Mouse (Mus musculus) regulatory T cell (primary cell): ENCODE results near the gene Tead1.

Source experiments
- in situ Hi-C: fragments of 300-600 bp; cut with MboI, MseI; formaldehyde crosslinking; loops from one replicate; pipeline ENCODE4 v1.15.1; 2025; ENCODE audit warnings: high pct_unique_total_duplicates

The Tead1 gene

GRCm38 (mm10) chr7:112679171-112679512 is at the start of gene Tead1:
Tead1 (plus strand) TSS chr7:112679318.
- in situ Hi-C loops = no loop called here

DNA sequence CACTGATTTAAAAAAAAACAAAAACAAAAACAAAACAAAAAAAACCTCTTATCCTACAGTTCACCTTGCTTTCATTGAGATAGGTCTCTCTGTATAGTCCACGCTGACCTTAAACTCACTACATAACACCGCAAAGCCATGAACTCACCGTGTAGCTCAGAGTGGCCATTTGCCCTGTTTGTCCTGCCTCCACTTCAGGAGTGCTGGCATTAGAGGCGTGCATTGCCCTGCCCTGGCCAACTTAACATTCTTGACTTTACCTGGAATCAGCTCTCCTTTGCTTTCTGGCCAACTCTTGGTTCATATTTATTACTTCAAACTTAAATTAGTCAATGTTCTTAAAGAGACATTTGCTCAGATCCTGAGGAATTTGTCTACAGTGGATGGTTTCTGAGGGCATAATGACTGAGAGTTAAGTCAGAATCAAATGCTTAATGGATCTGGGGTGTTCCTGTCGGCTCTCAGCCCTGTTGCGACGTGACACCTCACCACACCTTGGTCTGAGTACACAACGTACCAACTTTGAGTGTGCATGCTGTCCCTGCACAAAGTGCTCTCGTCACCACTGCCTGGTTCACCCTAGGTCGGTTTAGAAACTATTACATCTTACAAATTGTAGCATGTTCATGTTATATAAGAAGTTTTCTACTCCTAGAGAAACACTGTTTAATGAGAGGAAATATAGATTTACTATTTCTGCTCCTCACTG is 44.5 kb upstream of the Tead1 start:
- in situ Hi-C loops = no loop called here

DNA sequence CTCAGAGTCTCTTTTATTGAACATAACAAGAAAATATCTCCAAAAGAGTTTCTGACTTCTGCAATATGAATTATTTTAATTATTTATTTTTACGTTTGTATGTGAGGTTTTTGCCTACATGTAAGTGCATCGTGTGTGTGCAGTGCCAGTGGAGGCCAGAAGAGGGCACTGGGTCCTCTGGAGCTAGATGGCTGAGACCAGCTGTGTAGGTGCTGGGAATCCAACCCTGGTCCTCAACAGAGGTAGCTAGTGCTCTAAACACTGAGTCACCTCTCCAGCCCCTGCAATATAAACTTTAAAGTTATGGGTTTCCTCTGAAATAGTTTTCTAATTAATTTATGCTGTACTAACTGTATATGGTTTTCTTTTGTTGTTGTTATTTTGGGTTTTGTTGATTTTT is 43.2 kb upstream of the Tead1 start:
- in situ Hi-C loops = no loop called here

DNA sequence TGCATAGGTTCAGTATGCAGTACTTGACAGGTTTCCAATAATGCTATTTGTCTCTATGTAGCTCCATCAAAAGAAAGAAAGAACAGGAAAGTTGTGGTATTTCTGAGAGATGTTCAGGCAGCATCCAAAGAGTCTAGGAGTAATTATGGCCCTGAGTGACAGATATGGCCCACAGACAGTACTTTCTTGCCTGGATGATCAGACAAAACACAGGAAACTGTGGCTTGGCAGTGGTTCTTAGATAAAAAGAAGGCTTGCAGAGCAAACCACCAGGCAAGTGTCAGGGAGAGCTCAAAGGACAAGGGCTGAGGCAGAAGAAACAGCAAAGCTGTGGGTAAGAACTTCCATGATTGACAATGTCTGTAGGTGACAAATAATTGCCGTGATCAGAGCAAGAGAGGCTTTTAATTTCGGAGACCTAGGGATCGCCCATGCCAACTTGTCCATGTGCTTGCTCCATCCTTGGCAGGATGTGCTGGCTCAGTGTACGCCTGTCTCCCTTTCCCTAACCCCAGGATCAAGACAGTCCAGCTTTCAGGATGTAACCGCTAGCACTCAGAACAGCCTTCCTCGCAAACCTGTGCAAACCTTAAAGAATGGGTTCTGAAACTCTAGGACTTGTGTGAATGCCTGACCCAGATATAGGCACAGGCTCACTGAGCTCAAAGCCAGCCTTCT is 35.1 kb upstream of the Tead1 start:
- in situ Hi-C loops = no loop called here

DNA sequence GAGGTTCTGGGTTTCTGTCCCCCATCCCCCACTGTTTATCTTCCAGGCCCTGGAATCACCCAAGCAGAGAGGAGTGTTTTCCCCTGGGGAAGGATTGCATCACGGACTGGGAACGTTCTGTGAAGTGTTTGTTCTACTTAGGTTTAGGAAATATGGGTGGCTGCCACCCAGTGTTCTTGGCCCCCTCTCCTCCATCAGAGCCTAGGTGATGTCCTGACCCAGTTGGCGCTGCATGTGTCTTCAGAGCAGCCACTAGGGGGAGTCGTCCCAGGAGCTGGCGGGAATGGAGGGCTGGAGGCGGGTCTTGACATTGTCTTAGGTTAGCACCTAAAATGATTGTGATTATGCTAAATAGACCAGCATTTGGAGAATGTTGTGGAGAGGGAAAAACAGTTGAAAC is 34.4 kb upstream of the Tead1 start:
- in situ Hi-C loops = no loop called here

GRCm38 (mm10) chr7:112645724-112646123 is 33.4 kb upstream of the Tead1 start:
- in situ Hi-C loops = no loop called here

DNA sequence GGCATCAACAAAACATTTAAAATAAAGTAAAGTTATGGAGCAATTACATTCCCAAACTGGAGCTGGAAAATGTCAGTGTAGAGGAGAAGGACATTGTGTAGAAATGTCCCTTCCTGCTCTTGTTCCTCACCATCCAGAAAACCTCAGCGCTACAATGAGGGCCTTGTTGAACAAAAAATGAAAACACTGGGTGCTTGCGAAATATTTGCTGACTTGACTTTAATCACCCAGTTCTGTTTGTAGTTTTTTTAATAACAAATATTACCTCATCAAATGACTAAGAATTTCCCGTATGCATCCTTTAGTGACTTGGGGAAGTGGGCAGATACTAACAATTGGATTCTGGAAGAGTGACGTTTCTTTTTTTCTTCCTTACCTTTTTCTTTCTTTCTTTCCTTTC is 31.7 kb upstream of the Tead1 start:
- in situ Hi-C loops = no loop called here

DNA sequence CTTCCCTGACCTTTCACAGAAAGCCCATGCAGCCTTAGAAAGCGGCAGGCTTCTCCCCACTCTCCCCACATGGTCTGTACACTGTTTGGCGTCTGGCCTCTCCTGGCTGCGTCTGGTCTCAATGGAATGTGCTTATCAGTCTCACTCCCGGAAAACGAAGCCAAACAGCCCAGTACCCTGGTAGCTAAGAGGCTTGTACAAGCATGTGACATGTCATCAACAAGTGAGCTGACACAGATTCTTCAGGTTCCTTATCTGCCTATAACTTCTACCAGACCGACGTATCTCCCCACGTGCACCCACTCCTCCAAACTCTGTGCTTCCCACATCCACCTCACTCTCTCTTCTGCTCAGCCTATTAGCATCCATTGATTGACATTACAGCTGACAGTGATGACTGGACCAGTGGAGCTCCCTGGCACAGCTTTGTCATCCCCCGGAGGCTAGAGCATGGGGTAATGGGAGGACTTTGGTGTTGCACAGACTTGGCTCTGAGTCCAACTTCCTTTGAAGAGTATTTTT is 22.9 kb upstream of the Tead1 start:
- in situ Hi-C loops = no loop called here

DNA sequence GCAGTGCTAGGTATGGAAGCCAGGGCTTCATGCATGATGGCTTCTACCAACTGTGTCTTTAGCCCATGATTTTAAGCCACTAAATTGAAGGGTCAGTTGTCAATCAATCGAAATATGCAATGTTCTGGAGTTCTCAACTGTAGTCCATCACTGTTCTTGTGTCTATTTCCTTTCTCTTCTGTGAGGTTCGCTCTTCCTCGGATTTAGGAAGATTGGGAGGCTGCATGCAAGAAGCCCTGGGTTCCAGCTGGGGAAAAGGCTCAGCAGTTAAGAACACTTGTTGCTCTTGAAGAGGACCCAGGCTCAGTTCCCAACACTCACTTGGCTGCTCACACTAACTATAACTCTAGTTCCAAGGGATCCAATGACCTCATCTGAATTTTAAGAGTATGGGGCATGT is 20.2 kb upstream of the Tead1 start:
- in situ Hi-C loops = no loop called here

- in situ Hi-C loops = no loop called here
Observed at GRCm38 (mm10) chr7:112659816-112660215, 19.3 kb upstream of the Tead1 start.

GRCm38 (mm10) chr7:112660325-112660724 is 18.8 kb upstream of the Tead1 start:
- in situ Hi-C loops = no loop called here

- in situ Hi-C loops = no loop called here
Observed at GRCm38 (mm10) chr7:112662398-112663313, 16.5 kb upstream of the Tead1 start.

DNA sequence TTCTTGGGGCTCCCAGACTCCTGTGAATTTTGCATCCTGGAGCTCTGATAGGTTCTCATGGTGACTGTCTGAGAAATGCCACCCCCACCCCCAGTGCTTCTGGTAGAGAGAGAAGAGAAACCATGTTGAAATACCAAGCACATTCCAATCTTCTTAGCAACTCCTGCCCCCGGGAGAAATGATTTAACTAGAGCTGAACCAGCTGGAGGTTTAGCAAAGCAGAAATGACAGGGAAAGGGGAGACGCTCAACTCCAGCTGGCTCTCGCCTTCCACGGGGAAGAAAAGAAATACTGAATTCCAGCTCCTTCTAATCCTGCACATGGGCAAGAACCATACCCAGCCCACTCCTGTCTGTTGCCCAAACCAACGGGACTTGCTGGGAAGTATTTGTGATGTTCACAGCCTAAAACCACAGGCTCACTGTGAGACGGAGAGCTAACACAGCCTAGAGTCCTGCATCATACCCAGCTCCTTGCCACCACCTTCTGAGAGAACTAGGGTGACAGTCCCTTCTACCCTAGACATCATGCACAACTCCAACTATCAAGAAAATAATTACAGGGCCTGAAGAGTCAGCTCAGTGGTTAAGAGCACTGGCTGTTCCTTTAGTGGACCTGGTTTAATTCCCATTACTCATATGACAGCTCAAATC is 15.7 kb upstream of the Tead1 start:
- in situ Hi-C loops = no loop called here

DNA sequence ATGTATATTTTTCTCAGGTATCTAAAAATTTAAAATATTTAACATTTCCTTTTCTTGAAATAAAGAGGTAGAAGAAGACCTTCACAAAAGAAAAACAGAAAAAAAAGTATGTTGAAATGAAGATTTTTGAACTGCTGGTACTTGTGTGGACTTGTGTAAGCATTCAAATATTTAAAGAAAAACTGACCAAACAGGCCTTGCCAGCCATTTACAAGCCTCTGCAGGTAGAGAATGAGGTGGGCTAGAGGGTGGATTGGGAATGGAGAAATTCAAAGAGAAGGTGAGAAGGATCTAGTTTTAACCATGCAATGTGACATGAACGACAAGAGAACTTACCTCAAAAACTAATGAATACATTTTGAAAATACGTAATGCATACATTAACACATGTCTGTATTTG is 9.1 kb upstream of the Tead1 start:
- in situ Hi-C loops = no loop called here

GRCm38 (mm10) chr7:112678418-112679170 is 524 bp upstream of the Tead1 start:
- in situ Hi-C loops = no loop called here

DNA sequence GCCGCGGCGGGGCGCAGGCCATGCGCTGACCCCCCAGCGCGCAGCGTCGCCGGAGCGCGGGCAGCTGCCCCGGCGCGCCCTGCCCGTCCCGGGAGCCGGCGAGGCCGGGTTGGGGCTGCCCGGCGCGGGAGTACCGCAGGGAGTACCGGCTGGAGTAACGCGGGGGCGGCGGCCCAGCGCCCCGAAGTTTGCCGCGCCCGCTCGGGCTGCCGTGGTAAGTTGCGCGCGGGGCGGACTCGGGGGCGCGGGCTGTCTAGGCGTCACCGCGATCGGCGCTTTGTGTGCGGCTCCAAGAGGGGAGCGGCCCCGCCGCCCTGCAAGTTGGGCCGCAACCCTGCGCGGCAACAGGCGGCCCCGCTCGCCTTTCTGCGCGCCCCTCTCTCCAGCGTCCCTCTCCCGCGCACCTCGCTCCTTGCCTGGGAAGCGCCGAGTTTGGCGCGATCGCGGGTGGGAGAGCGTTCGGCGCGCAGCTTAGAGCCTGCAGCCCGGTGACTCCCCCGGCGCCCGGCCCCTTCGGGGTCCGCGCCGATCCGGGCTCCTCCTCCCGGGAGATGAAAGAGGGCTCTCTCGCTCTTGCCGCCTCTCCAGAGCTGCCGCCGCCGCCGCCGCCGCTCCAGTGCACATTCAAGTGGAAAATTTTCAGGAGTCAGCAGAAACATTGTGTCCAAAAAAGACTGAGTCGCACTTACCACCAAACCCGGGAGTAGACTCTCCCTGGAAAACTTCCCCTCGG is 561 bp downstream of the Tead1 start:
- in situ Hi-C loops = no loop called here

- in situ Hi-C loops = no loop called here
Observed at GRCm38 (mm10) chr7:112680498-112681251, 1.6 kb downstream of the Tead1 start.

GRCm38 (mm10) chr7:112684626-112685561 is 5.8 kb downstream of the Tead1 start:
- in situ Hi-C loops = no loop called here
